Mouse (Mus musculus) layer of hippocampus, adult 18-20 months (tissue): ENCODE data around the gene Gpatch2l. TPM values are rescaled to one million over a fixed set of nuclear protein-coding genes. Genes with fewer than 3 reads are reported as not detected.

ENCODE experiments used
- DNase-seq, 2 experiments: peaks; one replicate each; pipeline ENCODE4 v3.0.0; 2022; ENCODE audit warnings: low spot score in 2 of 2
- total RNA-seq, 2 experiments: library from RNA; stranded (reverse); gene quantifications; 2 replicates each; pipeline ENCODE4 v1.2.3; 2021

The Gpatch2l gene
- total RNA-seq, 2 experiments from 2014 or later = 28.4 to 32.9 TPM

GRCm38 (mm10) chr12:86276895-86277294, 35.2 kb downstream of the Gpatch2l start:
- DNase-seq = peak; percentile 22 to 60

- no peak for DNase-seq
Measured at GRCm38 (mm10) chr12:86280000-86280399, 38.3 kb downstream of the Gpatch2l start.

- DNase-seq = no peak
Measured at GRCm38 (mm10) chr12:86285704-86286103, 44.0 kb downstream of the Gpatch2l start.

GRCm38 (mm10) chr12:86297450-86297849, 55.8 kb downstream of the Gpatch2l start:
- no peak for DNase-seq

GRCm38 (mm10) chr12:86302973-86303372, 61.3 kb downstream of the Gpatch2l start:
- no peak for DNase-seq

GRCm38 (mm10) chr12:86305045-86305444, 63.4 kb downstream of the Gpatch2l start:
- DNase-seq = no peak

GRCm38 (mm10) chr12:86305635-86306243, 64.1 kb downstream of the Gpatch2l start:
- no peak for DNase-seq

GRCm38 (mm10) chr12:86309474-86309873, 67.8 kb downstream of the Gpatch2l start:
- DNase-seq = no peak

- no peak for DNase-seq
Measured at GRCm38 (mm10) chr12:86309902-86310301, 68.2 kb downstream of the Gpatch2l start.

- no peak for DNase-seq
Measured at GRCm38 (mm10) chr12:86320629-86321028, 79.0 kb downstream of the Gpatch2l start.

GRCm38 (mm10) chr12:86324297-86324696, 82.6 kb downstream of the Gpatch2l start:
- DNase-seq = no peak

GRCm38 (mm10) chr12:86329813-86330212, 88.2 kb downstream of the Gpatch2l start:
- DNase-seq = no peak

- DNase-seq = no peak
Measured at GRCm38 (mm10) chr12:86330684-86331083, 89.0 kb downstream of the Gpatch2l start.

GRCm38 (mm10) chr12:86331248-86331647, 89.6 kb downstream of the Gpatch2l start:
- no peak for DNase-seq

GRCm38 (mm10) chr12:86336209-86336608, 94.6 kb downstream of the Gpatch2l start:
- no peak for DNase-seq

- no peak for DNase-seq
Measured at GRCm38 (mm10) chr12:86336887-86337286, 95.2 kb downstream of the Gpatch2l start.

Other genes with a start within 250 kb of the Gpatch2l start
- gene Tgfb3, start 162.8 kb upstream of the Gpatch2l start, total RNA-seq = 10 to 100 TPM; 18.8 to 19.4 TPM
- 10 to 100 TPM; 13.9 to 15.0 TPM for gene Ift43, start 159.3 kb upstream of the Gpatch2l start, total RNA-seq
- 1 to 10 TPM; 1.2 to 1.3 TPM for gene Esrrb, start 119.3 kb downstream of the Gpatch2l start, total RNA-seq